Mouse (Mus musculus): Measurements from ENCODE around the gene Vegfb.

Vegfb gene

GRCm38 (mm10) chr19:6987061-6987903 lies at the start of gene Vegfb:
TSS of gene Vegfb (minus strand) at chr19:6987651.
- no peak for DNase-seq (ENCODE audit: low spot score)

- DNase-seq (ENCODE audit: low spot score): no peak
Observed at GRCm38 (mm10) chr19:7034006-7034405, 46.6 kb upstream of the Vegfb start.

GRCm38 (mm10) chr19:7029531-7029930 lies 42.1 kb upstream of the Vegfb start:
- DNase-seq (ENCODE audit: low spot score): no peak

DNA sequence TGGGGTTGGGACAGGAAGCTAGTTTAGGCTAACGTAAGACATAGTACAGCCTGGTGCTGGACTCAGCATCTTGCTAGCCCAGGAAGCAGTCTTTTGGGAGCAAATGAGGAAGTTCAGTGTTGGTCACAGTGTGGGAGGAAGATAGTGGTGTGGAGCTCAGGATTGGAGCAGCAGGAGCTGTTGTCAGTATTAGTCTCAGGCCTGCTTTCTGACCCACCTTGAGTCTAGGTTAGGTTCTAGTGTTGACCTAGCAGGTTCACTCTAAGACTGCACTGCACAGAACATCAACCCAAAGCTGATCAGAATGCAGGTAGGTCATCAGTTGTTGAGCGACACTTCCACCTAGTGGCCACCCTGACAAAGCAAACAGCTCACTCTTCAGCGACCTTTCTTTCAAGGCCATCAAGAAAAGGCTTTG lies 32.8 kb upstream of the Vegfb start:
- peak; percentile 33 for DNase-seq (ENCODE audit: low spot score)

GRCm38 (mm10) chr19:7019191-7019590 lies 31.7 kb upstream of the Vegfb start, which contains the start of gene Fermt3:
TSS of gene Fermt3 (minus strand) at chr19:7019469.
- DNase-seq (ENCODE audit: low spot score): no peak

- no peak for DNase-seq (ENCODE audit: low spot score)
Observed at GRCm38 (mm10) chr19:7018546-7018945, 31.1 kb upstream of the Vegfb start.

DNA sequence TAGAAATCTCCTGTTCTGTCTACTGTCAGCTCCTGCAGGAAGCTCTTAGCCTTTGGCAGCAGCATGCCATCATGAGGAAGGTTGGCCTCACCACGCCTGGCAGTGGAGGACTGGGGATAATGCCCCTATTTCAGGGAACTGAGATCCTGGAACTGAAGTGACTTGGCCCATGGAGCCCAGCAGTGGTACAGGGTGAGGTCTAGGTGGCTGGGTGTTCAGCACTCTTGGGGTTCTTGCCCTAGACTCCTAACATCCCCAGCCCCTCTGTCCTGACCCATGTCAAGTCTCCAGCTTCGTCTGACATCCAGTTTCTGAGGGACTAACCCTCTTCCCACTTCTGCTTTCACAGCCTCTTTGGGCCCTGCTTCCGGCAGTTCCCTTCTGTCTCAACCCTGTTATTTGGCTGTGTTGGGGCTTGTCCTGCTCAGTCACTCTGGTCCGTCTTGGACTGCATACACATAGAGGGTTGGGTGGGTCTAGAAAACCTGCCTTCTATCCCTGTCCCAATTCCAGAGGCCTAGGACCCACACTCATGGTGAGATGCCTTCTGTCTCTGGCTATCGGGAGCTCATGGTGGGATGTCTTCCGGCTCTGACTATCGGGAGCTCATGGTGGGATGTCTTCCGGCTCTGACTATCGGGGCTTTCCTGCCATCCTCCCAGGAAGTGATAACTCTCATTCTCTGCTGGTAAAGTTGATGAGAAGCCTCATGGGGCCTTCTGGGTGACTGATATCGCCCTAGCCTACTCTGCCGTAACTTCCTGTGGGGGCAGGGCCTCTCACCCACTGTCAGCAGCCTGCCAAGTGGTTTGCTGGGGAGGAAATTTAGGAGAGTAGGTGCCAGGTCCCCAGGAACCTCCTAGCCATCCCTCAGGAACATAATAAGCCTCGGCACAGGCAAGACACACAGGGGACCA lies 30.3 kb upstream of the Vegfb start:
- no peak for DNase-seq (ENCODE audit: low spot score)

GRCm38 (mm10) chr19:7014481-7015135 lies 27.2 kb upstream of the Vegfb start:
- DNase-seq (ENCODE audit: low spot score): no peak

DNA sequence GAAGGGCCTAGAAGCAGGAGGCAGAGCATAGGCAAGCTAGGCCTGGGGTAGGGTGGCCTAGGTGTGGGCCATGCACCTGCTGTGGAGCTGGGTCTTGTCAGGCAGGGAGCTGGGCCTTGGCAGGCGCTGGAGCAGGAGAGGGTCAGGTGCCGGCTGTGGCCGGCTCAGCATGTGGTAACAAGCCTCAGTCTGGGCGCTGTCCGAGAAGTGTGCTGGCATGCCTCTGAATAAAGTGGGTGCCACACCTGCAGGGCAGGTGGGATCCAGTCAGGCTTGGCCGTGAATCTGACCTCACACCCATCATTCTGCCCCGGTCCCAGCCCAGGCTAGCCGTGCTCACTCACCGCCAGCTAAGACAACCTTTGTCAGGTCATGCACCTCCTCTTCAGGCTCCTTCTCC lies 26.5 kb upstream of the Vegfb start:
- no peak for DNase-seq (ENCODE audit: low spot score)

DNA sequence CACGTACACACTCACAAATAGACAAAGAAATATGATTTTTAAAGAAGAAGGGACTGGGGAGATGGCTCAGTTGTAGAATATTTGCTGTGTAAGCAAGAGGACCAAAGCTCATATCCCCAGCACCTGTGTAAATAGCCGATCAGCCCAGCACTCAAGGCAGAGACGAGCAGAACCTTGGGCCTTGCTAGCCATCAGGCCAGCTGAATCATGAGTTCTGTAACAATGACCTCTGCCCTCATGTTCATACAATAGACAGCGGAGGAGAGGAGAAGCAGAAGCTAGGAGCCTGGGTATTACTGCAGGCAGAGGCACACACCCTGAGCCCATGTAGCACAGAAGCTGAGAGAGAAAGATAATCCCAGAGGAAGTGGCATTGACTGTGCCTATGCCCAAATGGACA lies 25.0 kb upstream of the Vegfb start:
- no peak for DNase-seq (ENCODE audit: low spot score)

DNA sequence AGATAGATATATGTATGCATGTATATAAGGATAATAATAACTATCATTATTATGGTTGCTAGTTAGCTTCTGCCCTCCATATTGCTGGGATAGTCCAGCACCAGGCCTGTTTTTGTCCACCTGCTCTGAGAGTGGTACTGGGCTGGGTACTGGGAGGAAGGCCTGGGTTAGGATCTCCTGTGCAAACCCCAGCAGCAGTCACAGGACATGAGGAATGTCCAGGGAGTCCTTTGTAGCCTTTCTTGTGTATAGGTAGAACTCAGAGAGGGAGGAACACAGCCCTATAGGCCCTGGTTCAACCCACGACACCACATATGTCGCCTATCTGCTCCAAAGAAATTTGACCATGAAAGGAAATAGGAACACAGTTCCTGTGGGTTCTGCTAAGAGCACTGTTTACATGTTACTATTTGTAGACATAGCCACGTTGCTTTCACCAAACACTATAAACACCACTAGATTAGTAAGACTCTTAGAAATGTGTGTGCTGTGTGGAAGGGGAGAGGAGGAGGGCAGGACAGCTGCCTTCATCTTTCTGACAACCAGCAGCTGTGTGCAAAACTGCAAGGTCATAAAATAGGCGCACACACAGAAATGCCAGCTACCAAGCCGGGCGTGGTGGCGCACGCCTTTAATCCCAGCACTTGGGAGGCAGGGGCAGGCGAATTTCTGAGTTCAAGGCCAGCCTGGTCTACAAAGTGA lies 19.6 kb upstream of the Vegfb start:
- no peak for DNase-seq (ENCODE audit: low spot score)

GRCm38 (mm10) chr19:6999360-7000063 lies 12.1 kb upstream of the Vegfb start:
- no peak for DNase-seq (ENCODE audit: low spot score)

DNA sequence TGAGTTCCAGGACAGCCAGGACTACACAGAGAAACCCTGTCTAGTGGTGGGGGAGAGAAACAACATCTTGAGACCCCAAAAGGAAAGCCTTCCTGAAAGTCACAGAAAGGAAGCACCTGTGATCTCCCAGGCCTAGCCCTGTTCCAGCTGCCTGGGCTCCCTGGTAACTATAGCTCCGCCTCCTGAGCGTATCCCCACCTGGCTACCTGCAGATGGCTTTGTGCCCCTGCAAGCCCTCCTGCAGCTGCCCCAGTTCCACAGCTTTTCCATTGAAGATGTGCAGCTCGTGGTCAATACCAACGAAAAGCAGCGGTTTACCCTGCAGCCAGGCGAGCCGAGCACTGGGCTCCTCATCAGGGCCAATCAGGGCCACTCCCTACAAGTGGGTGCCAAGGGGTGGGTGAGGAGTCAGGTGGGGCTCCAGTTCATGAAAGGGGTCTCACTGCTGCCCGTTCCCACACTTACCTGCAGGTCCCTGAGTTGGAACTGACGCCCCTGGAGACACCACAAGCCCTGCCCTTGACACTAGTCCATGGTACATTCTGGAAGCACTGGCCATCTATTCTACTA lies 10.4 kb upstream of the Vegfb start:
- DNase-seq (ENCODE audit: low spot score): no peak

DNA sequence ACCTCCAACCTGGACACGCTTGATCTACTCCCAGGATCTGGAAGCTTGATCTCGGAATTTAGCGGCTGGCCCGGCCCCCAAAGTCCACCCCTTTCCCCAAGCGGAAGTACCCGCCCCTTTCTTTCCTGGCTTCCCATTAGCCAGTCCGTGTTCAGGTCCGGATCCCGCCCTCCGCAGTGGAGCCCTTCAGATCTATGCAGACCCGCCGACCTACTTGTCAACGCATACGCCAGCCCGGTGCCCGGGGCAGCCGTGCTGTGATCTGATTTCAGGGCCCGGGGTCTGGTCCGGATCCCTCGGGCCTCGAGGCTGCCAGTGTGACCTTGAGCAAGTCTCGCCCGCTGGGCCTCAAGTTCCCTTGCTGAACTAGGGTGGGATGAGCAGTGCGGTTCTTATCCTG lies 8.6 kb upstream of the Vegfb start, which contains the start of the genes Nudt22 and Trpt1:
TSS of gene Nudt22 (minus strand) at position 112 of the 400 bp plus-strand sequence.
TSS of gene Trpt1 (plus strand) at position 126 of the 400 bp plus-strand sequence.
- DNase-seq (ENCODE audit: low spot score): peak; percentile 69

DNA sequence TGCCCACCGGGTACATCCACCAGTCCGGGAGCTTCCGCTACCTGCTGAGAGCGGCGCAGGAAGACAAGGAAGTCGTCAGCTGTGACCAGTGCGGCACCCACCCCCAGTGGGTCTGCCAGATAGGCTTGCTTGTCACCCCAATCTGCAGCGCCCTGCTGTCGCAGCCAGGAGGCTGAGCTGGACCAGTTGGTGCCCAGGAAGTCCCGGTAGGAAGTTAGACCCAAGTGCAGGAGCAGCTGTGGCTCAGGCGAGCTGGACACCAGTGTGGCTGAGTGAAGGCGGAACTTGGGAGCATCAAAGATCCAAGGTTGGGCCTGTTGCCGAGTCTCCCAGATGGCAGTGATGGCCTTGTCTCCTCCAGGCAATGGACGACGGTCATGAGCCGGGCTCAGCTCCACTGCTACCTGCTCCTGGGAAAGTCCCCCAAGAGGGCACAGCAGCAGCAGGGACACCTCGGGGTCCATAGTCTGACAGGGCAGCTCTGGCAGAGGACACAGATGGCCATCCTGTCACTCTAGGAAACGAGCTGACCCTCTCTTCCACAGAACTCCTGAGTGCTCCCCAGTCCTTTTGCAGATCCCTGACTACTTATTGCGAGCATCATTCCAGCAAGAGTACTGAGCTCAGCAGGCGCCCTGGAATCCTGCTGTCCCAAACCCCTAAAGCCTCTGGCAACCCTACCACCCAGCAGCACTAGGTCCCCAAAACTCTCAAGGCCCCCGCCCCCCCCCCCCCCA lies 8.0 kb upstream of the Vegfb start:
- DNase-seq (ENCODE audit: low spot score): no peak

- no peak for DNase-seq (ENCODE audit: low spot score)
Observed at GRCm38 (mm10) chr19:6994489-6994888, 7.0 kb upstream of the Vegfb start.

DNA sequence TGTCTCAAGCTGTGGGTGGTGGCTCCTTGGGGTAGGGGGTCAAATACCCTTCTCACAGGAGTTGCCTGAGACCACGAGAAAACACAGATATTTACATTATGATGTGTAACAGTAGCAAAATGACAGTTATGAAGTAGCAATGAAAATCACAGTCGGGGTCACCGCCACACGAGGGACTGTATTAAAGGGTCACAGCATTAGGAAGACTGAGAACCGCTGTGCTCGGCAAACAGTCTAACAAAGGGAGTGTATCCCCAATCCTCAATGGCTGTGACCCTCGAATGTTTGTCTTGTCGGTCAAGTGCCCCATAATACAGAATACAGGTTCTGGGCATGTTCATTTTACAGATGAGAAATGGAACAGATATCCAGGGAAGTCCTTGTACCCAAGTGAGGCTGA lies 6.6 kb upstream of the Vegfb start:
- DNase-seq (ENCODE audit: low spot score): no peak

DNA sequence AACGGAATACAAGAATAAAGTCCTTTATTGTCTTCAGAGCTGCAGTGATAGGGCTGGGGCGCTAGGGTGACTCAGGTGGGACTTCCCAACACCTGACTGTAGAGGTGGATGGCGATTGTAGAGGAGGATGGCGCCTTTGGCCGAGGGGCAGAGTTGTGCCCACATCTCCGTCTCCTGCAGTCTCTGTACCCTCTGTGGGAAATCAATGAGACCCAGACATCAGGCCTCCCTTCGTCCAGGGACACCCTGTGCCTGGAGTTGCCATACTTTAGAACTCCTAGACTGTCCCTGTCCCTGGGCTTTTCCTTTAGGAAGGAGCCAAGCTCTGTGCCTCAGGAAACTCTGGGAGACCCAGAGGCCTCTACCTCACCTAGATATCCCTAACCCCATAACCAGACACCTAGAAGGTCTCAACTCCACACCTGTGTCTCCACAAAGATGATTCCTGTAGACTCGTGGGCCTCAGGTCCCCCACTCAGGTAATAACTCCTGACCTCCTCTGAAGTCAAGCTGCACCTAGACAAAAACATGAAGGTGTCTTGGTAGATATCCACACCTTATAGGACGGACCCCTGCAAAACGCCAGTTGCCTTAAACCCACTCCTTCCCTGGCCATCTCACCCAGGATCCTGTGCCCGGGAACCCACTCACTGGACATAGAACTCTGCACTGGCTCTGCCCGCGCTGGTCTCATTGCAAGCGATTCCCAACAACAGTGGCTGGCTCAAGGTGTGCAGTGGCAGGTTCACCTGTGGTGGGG lies 5.7 kb upstream of the Vegfb start:
- no peak for DNase-seq (ENCODE audit: low spot score)
